9 mouse cellular contexts compared by ENCODE assay signal in genomic region chr17:14520565-14520964, GRCm38 (mm10).
A peak's percentile ranks its signal among the peaks of the same experiment; 100 is the strongest.
DNase-seq lines count a peak whose midpoint lies in the region; ATAC-seq and TF ChIP-seq lines count a peak whose summit lies in the region.
"Had no signal": no experiment of that assay in that cellular context is flagged by ENCODE, and none has a peak within 500 bp of the region (broad histone marks: within the 10 kb centered on the region; RNA-seq: fewer than 3 reads in every experiment).

No protein-coding gene starts in this region.

- no peak overlapping the region for H3K4me2 ChIP-seq in neural tube, embryonic 11.5 days (ENCODE audit: low read depth)
- H3K4me2 ChIP-seq: lung, embryonic 15.5 days had no signal

- intact Hi-C loops in heart, postnatal 25 days (cut with DNase I), result no loop called here
- intact Hi-C loops in left cerebral cortex, postnatal 4 days (cut with DNase I), result loop anchor here (5.0 kb wide), 1 partner anchor 288 kb away; no protein-coding TSS in a partner anchor

- TF ChIP-seq CTCF in thymus, adult 2 months (IDR thresholded peaks at IDR 0.05; ENCODE audit: borderline replicate concordance, control insufficient read depth, extremely low read depth, insufficient read depth, low read length, poor library complexity), result no peak

- H3K4me1 ChIP-seq in neural tube, embryonic 11.5 days (ENCODE audit: control insufficient read depth, insufficient read depth, low read length), result peaks cover 5% of the 10 kb centered on the region; the same call in 1 of the 2 replicates
- no peaks in the 10 kb centered on the region for H3K4me1 ChIP-seq in thymus, adult 2 months (replicated peaks; ENCODE audit: control insufficient read depth, insufficient read depth, low read length)
- H3K4me1 ChIP-seq: lung, embryonic 15.5 days had no signal

- no peaks in the 10 kb centered on the region for H3K9me3 ChIP-seq in neural tube, embryonic 11.5 days (ENCODE audit: control insufficient read depth, low read length)
- H3K9me3 ChIP-seq: lung, embryonic 15.5 days had no signal

- WGBS in neural tube, embryonic 11.5 days, result 19% methylated on average over 5 of the region's 5 CpGs
- WGBS in thymus, adult 2 months, result 22% methylated on average over 5 of the region's 5 CpGs

- no peak overlapping the region for H3K4me3 ChIP-seq in neural tube, embryonic 11.5 days (ENCODE audit: low read depth, low read length)
- H3K4me3 ChIP-seq in thymus, adult 2 months (ENCODE audit: control insufficient read depth, insufficient read depth, low read length), result no peak overlapping the region
- H3K4me3 ChIP-seq: lung, embryonic 15.5 days had no signal

- H3K27ac ChIP-seq in neural tube, embryonic 11.5 days (ENCODE audit: low read depth, low read length), result no peak overlapping the region
- H3K27ac ChIP-seq in thymus, adult 2 months (ENCODE audit: control insufficient read depth, insufficient read depth, low read length), result no peak overlapping the region
- H3K27ac ChIP-seq: lung, embryonic 15.5 days had no signal

- ATAC-seq in frontal cortex, adult (ENCODE audit: low TSS enrichment), result peak; percentile 55; the same call in 1 of the 2 replicates
- 0 out of 2 replicates have a peak, but pooled peaks have one; percentile 1 for ATAC-seq in neural tube, embryonic 11.5 days (ENCODE audit: insufficient read depth, low FRiP score, low TSS enrichment)

- DNase-seq in heart, adult 18-20 months, result peak; percentile 49 to 85
- DNase-seq in heart, postnatal 25 days (ENCODE audit: low spot score), result no peak
- DNase-seq in cerebellum, adult 18-20 months, result peak; percentile 66 to 72
- peak; percentile 39 for DNase-seq in induced T-regulatory cell, adult 2 months (ENCODE audit: low read depth)
- peak; percentile 84 for DNase-seq in left cerebral cortex, postnatal 4 days
- DNase-seq in neural tube, embryonic 11.5 days (ENCODE audit: low spot score), result peak; percentile 81
- peak; percentile 58 for DNase-seq in thymus, adult 2 months

- TF ChIP-seq POLR2A in thymus, adult 2 months (IDR thresholded peaks at IDR 0.05; ENCODE audit: control insufficient read depth, extremely low read depth, insufficient read depth, low read length, poor library complexity), result no peak

- H3K9ac ChIP-seq in neural tube, embryonic 11.5 days (ENCODE audit: low read length), result no peak overlapping the region
- H3K9ac ChIP-seq: lung, embryonic 15.5 days had no signal

- no peaks in the 10 kb centered on the region for H3K36me3 ChIP-seq in neural tube, embryonic 11.5 days (ENCODE audit: control insufficient read depth, insufficient read depth, low read length)
- no peaks in the 10 kb centered on the region for H3K36me3 ChIP-seq in thymus, adult 2 months (ENCODE audit: control insufficient read depth, insufficient read depth, low read length)
- H3K36me3 ChIP-seq: lung, embryonic 15.5 days had no signal

- H3K27me3 ChIP-seq in neural tube, embryonic 11.5 days (ENCODE audit: control insufficient read depth, insufficient read depth, low read length), result no peaks in the 10 kb centered on the region
- no peaks in the 10 kb centered on the region for H3K27me3 ChIP-seq in thymus, adult 2 months (ENCODE audit: control insufficient read depth, insufficient read depth, low read length)
